8 mouse cellular contexts compared by ENCODE assay signal in genomic region chr16:42340021-42340768, GRCm38 (mm10). TPM values are rescaled to one million over a fixed set of nuclear protein-coding genes. Genes with fewer than 3 reads are reported as not detected.
DNase-seq lines count a peak whose midpoint lies in the region; ATAC-seq and TF ChIP-seq lines count a peak whose summit lies in the region.

Gene Gap43, minus strand, starts transcription at chr16:42340651.

- no peak for DNase-seq in cerebellum, postnatal 4 days (ENCODE audit: low spot score in 2 of 2)
- no peak for DNase-seq in lung, postnatal 0 days (ENCODE audit: low spot score)
- DNase-seq in lung, postnatal 10 days: no peak
- no peak for DNase-seq in left cerebral cortex, adult 8-10 months (ENCODE audit: low spot score in 2 of 2)
- DNase-seq in neural tube, embryonic 10.5 days (ENCODE audit: extremely low spot score, low spot score): peak; percentile 45
- no peak for DNase-seq in lung, adult 18-20 months

- H3K27ac ChIP-seq in lung, postnatal 0 days (ENCODE audit: low read length): no peak within 1 kb of the TSS

- no peak within 1 kb of the TSS for H3K9ac ChIP-seq in lung, postnatal 0 days (replicated peaks; ENCODE audit: low read depth)

- peak; percentile 38 for ATAC-seq in cerebellum, adult (ENCODE audit: insufficient number of reproducible peaks, low FRiP score, low TSS enrichment)
- ATAC-seq in lung, postnatal 0 days: no peak
- ATAC-seq in megakaryocyte-erythroid progenitor cell, adult 5-6 weeks (replicated peaks; ENCODE audit: low FRiP score, low TSS enrichment, poor library complexity, severe bottlenecking): no peak

- TF ChIP-seq CTCF in lung, postnatal 0 days (IDR thresholded peaks at IDR 0.05): no peak

- no peaks in the 10 kb centered on the region for H3K9me3 ChIP-seq in lung, postnatal 0 days (ENCODE audit: low read length)

- H3K4me3 ChIP-seq in lung, postnatal 0 days (ENCODE audit: low read depth, low read length): peak within 1 kb of the TSS; percentile 19

- 2% methylated on average over 18 of the region's 18 CpGs for WGBS in lung, postnatal 0 days

- peak within 1 kb of the TSS; percentile 48 for H3K4me2 ChIP-seq in lung, postnatal 0 days (replicated peaks; ENCODE audit: low read depth, low read length)

- no peak for TF ChIP-seq EP300 in lung, postnatal 0 days (IDR thresholded peaks at IDR 0.05)

- H3K27me3 ChIP-seq in lung, postnatal 0 days (replicated peaks; ENCODE audit: insufficient read depth, low read length): no peaks in the 10 kb centered on the region

- peaks cover 2% of the 10 kb centered on the region; the same call in 1 of the 2 replicates for H3K4me1 ChIP-seq in lung, postnatal 0 days (ENCODE audit: insufficient read depth, low read depth, low read length)

- H3K36me3 ChIP-seq in lung, postnatal 0 days (ENCODE audit: insufficient read depth, low read length): no peaks in the 10 kb centered on the region

RNA-seq across cellular contexts. Expression of gene Gap43, which starts in this region (rescaled TPM):
- 12.5 and 16.3 TPM in 2 replicates for polyA plus RNA-seq in lung, postnatal 0 days (2015; fragmentation: Nextera tagmentation; extraction: Ambion mirVana)
- total RNA-seq in left cerebral cortex, adult 8-10 months (2022): 100 to 1,000 TPM; 291 to 337 (median 334) TPM
- not detected in 2 replicates for total RNA-seq in megakaryocyte-erythroid progenitor cell, adult 5-6 weeks (2014; fragmentation: Nextera tagmentation)
- not detected in 2 replicates for total RNA-seq in megakaryocyte-erythroid progenitor cell, adult 5-6 weeks (2017)

Comparison
In these comparisons a context has a peak if more than half of its experiments do, and no peak if none do; other contexts are left out.
1. RNA of gene Gap43 (total RNA-seq): 291 to 337 TPM in left cerebral cortex, adult 8-10 months; not detected in megakaryocyte-erythroid progenitor cell, adult 5-6 weeks; every median in the first group is over 100 times any median in the second.